Mouse (Mus musculus): ENCODE measurements around the gene Srrm2.

- no peak for TF ChIP-seq CTCF (IDR thresholded peaks at IDR 0.05; ENCODE audit: control insufficient read depth, insufficient read depth, insufficient read length)
- TF ChIP-seq CEBPB (IDR thresholded peaks at IDR 0.05; ENCODE audit: low read depth), result no peak
- TF ChIP-seq FOSL1 (IDR thresholded peaks at IDR 0.05; ENCODE audit: insufficient read depth, low read length, poor library complexity, severe bottlenecking), result no peak
- no peak for TF ChIP-seq MYOG (IDR thresholded peaks at IDR 0.05; ENCODE audit: control insufficient read depth, extremely low read depth, insufficient read length)
Measured at GRCm38 (mm10) chr17:23823614-23824013, 33.3 kb downstream of the Srrm2 start.
